Mouse (Mus musculus): ENCODE results near the gene Gm26920. TPM values are rescaled to one million over a fixed set of nuclear protein-coding genes. Genes with fewer than 3 reads are reported as not detected.

Gene Gm26920
- total RNA-seq, 2 experiments from 2014 or later: not detected

DNA sequence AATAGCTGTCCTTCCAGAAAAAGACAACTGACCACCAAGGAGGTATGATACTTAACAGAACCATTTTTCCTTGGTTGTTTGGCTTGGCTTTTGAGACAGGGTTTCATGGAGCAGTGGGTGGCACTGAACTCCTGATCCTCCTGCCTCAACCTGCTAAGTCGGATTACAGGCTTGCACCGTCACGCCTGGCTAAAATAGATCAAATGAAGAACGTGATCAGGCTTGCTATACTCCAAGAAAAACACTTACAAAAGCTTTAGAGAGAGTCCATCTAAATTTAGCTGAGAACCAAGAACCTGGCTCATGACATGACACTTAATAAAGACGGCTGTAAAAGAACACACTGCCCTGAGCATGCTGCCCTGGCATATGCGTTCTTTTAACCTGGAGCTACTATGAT is 29.9 kb downstream of the Gm26920 start:
- no peak for ATAC-seq (ENCODE audit: poor library complexity, severe bottlenecking)

DNA sequence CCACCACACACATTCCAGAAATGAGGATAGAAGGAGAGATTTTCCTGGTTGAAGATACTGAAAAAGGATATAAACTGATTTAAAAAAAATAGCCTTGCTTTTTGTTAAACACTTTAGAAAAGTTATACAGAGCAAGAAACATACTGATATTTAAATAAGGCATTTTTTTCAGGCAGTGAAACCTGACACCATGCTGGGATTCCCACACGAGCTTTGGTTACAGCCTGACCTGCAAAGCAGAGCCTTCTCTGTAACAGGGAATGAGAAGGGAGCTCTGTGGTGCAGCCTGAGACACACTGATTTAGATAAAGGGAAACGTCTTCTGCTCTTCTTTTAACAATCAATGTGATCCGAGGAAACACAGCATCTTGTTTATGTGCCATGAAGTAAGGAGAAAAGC is 36.6 kb downstream of the Gm26920 start:
- no peak for ATAC-seq (ENCODE audit: poor library complexity, severe bottlenecking)

DNA sequence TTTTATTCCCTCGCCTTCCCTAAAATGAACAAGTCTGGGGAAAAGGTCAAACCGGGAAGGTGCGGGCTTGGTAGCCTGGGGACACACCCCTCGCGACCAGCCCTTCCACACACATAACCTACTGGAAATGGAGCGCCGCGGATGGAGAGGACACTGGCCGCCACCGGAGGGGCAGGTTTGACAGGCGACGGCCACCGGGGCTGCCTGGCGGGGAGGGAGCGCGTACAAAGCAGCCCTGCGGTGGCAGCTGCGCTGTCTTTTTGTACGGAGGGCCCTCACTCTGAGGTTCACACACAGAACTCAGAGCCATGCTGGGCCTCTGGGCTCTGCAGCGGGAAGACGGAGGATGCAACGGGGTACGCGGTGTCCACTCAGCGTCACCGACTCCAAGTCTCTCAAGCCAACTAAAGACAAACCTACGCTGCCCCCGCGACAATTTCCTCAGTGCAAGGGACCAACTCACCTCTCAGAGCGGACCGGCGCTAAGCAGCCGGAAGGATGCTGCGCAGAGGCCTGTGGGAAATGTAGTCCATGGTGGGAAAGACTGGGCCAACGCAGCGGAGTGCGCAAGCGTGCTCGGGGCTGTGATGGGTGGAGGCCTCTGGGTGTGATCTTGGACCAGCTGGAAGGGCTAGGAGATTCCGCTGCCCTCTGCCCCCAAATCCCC is 39.2 kb downstream of the Gm26920 start, which contains the start of gene Zfp14:
Gene Zfp14, minus strand, starts transcription at position 499 of the 667 bp plus-strand sequence.
- ATAC-seq (ENCODE audit: poor library complexity, severe bottlenecking): peak; percentile 100

DNA sequence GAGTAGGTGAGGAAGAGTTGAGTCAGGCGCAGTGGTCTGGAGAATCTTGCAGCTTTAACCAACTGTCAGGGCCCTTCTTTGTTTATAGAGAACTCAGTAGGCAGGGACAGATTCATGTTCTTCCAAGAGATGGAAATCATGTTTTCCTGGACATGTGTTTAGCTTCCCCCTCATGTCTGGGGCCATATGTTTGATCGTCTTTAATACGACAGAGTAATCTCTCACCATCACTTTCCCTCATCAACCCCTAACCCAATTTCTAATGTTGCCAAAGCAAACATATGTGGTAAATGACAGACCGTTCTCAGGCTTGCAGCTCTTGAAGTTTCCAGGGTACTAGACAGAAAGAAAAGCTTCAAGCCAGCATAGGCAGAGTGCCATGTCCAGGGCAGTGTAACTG is 42.1 kb downstream of the Gm26920 start:
- ATAC-seq (ENCODE audit: poor library complexity, severe bottlenecking): no peak

DNA sequence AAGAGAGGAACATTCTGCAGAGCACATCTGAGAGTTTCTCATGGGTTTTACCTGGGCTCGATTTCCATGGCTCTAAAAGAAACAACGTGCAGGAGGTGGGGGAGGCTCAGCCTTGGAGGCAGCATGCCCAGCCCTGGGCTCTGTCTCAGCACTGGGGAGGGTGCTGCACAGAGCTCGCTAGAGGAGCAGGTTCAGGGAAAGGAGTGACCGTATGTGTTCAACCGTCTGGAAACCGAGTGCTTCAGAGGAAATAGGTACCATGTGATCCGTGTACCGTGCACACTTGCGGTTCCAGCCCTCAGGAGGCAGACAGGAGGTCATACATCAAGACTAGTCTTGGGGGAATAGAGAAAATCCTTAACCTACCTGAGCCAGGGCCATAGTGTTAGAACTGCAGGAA is 45.9 kb downstream of the Gm26920 start:
- ATAC-seq (ENCODE audit: poor library complexity, severe bottlenecking): no peak

DNA sequence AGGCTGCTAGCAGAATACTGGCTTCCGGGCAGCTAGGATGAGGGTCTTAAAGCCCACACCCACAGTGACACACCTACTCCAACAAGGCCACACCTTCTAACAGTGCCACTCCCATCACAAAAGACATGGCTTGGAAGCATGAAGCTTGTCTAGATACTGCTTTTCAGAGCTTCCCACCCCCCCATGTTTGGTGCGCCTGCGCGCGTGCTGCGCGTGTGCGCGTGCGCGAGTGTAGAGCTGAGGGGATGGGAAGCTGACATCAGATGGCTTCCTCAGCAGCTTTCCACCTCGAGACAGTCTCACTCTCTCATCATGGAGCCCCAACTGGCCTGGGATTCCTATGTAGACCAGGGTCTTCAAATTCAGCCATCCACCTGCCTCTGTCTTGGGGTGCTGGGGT is 55.9 kb downstream of the Gm26920 start:
- ATAC-seq (ENCODE audit: poor library complexity, severe bottlenecking): no peak

DNA sequence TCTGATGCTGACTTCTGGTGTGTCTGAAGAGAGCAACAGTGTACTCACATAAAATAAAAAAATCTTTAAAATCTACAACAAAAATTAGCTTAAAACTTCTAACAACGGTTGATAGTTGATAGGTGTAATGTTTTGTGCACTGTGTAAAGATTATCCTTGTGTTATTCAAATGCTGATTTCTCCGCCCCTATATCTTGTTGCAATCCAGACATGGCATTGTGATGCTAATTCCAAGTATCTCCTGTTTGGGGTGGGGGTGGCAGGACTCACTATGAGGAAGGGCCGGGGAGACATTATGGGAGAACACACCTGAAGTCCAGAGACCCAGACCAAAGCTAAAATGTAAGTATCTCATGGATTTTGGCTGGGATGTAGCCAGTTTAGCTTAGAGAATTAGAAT is 58.8 kb downstream of the Gm26920 start:
- no peak for ATAC-seq (ENCODE audit: poor library complexity, severe bottlenecking)

DNA sequence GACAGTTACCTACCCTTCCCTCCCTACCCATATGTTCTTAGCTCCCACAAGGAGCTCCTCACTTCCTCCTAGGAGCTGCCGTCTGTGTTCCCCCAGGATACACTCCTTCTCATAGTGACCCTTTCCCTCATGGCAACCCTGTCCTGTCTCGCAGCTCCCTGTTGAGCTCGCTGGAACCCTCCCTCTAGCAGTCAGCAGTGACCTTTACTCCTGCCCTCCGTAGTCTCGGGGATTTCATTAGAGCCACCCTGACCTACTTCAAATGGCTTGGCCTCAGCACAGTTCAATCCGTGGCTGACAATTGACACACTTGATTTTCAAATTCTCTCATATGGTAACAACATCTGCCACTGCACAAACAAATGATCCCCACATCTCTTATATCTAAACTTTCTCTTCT is 59.5 kb downstream of the Gm26920 start:
- no peak for ATAC-seq (ENCODE audit: poor library complexity, severe bottlenecking)

DNA sequence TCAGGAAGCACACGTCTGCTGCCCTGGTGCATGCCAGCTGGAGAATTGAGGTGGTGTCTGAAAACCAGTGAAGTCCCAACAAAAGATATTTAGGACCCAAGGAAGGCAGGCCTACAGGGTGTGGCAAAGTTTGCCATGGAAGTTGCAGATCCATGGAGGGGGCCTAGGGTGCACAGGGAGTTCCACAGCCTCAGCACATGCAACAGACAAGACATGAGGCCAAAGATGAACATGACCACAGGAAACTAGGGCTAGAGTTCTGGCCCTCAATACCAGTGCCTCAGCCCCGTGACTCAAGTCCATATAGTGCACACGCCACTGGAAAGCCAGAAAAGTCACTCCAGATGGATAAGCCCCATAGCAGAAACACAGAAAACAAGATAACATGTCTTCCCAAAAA is 61.6 kb downstream of the Gm26920 start:
- ATAC-seq (ENCODE audit: poor library complexity, severe bottlenecking): no peak

DNA sequence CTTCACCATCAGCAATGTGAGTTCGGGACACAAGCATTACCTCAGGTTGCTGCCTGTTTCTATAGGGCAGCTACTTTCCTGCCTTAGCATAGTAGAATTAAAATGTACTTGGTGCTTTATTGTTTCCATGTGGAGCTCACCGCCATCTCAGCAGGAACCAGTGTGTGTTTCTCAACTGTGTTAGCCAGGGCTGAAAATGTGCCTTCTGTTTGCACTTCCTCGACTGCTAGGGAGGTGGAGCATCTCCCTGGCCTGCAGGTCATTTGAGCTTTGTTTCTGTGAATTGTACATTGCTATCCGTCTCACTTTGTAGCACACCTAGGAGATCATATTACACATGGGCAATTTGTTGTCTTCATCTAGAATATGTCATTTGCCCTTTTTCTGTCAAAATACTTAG is 62.9 kb downstream of the Gm26920 start:
- ATAC-seq (ENCODE audit: poor library complexity, severe bottlenecking): no peak

DNA sequence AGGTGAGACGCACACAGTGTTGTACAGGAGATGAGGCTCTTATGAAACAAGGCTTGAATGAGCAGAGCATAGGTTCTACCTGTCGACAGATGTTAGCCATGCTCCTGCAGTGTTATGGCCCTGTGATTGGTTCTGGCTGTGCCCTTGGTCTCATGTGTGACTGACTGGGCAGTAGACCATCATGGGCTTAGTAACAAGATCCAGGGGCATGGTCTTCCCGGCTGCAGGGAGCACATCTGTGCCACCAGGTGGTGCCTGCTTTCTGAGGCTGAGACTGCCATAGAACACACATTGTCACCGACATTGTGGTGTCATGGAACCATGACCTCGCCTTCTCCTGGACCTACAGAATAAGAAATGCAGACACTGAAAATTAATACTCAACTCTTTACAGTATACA is 64.9 kb downstream of the Gm26920 start:
- no peak for ATAC-seq (ENCODE audit: poor library complexity, severe bottlenecking)

DNA sequence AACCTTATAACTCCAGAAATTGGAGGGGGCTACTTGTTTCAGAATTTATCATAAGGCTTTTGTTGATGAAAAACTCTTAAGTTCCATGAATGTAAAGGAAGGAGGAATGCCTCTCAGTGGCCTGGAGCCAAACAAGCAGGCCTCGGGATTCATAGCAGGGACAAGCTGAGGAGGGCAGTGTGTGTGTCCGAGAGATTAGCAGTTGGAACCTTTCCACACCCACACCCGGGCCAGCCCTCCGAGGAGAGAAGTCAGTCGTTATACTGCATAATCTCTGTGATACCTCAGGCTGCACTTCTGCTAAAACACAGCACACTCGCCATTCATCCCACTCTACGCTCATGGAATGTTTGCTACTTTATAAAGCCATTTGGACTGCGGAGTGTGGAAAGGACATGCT is 66.4 kb downstream of the Gm26920 start:
- no peak for ATAC-seq (ENCODE audit: poor library complexity, severe bottlenecking)

DNA sequence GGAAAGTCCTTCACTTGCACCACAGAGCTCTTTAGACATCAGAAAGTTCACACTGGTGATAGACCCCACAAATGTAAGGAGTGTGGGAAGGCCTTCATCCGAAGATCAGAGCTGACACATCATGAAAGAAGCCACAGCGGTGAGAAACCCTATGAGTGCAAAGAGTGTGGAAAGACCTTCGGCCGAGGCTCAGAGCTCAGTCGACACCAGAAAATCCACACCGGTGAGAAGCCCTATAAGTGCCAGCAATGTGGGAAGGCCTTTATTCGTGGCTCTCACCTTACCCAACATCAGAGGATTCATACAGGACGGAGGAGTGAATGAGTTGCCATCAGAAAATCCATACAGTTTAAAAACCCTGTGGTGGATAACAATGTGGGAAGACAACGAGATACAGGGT is 66.9 kb downstream of the Gm26920 start:
- no peak for ATAC-seq (ENCODE audit: poor library complexity, severe bottlenecking)

DNA sequence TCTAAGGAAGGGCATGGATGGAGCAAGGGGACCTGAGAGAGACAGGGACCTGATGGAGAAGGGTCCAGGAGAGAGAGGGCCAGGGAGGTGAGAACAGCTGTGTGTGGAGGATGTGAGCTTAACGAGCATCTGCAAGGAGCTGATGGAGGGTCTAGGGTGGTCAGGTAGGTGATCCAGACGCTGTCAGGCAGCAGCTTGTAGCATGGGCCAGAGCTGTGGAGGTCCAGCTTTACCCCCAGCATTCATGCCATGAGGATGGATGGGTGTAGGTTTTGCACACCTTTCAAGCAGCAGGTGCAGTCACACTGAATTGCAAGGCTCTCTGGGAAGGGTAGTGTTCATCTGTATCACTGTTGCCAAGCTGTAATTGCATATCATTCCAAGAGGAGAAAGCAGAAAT is 70.7 kb downstream of the Gm26920 start:
- no peak for ATAC-seq (ENCODE audit: poor library complexity, severe bottlenecking)

DNA sequence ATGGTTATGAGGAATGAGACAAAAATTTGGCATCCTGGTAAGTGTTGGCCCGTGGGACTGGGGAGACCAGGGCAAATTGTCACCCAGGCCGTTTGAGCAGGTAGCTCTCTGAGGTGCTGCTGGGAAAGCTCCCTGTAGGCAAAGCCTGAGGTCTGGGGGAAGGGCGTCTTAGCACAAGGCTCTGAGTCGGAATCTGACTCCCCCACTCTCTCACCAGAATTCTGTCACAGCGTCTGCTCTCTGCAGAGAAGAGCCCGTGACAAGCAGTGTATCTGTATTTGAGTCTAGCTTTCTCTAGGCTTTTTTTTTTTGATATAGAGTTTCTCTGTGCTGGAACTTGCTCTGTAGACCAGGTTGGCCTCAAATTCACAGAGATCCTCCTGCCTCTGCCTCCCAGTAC is 73.0 kb downstream of the Gm26920 start:
- ATAC-seq (ENCODE audit: poor library complexity, severe bottlenecking): no peak

DNA sequence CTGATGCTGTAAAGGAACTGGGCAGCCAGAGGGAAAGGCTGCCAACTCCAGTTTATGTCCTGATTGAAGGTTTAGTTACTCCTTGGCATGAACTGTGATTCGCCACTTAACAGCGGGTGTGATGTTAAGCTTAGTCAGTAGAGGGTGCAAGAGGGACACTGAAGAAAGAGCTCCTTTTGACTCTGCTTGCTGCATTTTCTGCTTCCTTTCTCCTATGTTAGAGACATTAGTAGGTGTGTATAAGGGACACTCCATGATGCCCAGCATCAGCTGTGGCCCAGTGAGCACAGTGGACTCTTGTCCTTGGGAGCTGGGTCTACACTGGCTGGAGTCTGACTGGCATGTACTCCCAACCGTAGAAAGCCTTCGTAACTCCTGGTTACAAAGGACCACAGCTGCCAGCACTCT is 77.2 kb downstream of the Gm26920 start:
- 0 out of 2 replicates have a peak, but pooled peaks have one; percentile 35 for ATAC-seq (ENCODE audit: poor library complexity, severe bottlenecking)

DNA sequence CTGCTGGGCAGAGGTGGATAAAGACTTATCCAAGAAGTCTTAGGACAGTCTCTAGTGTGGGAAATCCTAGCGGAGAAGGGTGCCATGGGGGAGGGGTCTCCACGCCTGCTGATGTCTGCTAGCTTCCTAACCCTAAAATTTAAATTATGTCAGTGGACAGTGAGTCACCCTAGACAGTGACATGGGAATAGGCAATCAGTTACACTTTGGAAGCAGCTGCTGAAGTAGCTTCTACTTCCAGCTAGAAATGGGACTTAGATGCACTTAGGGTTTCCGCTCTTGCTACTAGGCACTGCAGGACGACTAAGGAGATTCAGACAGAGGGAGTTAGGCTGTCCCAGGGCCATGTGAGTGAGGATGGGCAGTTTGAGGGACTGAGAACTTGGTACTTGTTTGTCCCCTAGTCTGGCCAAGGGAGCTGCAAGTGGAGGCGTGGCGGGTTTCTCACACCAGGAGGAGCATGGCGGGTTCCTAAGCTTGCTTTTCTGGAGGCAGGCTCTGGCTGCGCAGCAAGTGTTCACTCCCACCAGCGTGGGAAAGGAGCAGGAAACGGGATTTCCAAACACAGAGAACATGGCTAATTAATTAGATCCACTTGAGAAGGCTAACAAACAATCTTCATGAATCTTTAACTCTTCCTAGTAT is 79.5 kb downstream of the Gm26920 start:
- ATAC-seq (ENCODE audit: poor library complexity, severe bottlenecking): no peak

DNA sequence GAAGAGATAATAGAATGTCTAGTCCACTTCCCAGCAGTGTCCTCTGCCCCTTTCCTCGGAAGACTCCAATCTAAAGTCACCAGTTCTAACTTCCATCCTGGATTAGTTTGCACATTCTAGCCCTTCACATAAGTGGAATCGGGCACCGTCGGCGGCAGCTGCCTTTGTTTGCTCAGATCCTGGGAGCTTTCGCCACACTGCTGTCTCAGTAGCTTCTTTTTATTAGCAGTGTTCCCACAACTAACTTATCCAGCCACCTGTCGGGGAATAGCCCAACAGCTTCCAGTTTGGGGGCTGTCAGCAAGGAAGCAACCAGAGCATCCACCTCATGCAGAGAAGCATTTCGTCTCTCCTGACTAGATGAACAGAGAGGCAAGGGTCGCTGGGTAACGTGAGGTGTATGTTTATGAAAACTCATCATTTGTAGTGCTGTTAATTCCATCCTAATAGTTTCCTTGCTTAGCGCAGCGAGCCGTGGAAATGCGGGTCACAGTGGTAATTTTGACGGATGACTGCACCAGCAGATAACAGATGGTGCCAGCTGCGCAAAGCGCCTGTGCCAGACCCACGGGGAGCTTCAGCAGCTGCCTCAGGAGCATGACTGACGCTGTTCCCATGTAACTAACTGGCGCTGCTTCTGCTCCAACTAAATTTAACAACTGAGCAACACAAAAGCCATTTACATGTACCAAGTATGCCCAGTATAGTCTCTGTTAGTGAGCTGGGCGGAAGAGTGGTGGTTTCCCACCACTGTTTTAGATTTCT is 80.7 kb downstream of the Gm26920 start:
- no peak for ATAC-seq (ENCODE audit: poor library complexity, severe bottlenecking)

DNA sequence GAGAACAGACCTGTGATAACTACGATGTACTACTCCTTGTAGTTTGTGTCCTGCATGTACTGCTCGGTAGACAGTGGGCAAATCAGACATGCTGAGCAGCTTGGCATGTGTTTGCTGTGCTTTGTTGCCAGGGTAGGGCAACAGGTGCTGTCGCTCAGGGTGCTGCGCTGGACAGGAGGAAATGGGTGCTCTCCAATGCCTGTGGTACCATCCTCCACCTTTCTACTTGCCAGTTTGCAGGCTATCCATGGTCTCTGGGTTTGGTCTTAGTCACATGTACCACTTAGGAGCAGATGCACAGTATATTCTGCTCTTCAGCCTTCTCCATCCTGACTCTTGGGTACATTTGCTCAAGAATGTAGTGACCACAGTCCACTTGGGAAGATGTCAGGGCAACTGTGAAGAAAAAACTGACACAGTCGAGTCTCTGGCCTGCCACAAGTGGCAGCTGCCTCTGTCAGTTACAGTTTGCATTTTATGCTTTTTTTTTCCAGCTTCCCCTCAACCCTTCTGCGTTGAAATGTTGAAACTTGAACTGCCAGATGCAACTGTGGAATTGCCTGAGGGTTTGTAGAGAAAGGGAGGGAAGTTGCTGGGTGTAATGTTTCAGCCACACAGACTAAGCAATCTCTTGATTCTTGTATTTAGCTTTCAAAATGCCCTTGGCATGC is 82.1 kb downstream of the Gm26920 start:
- 0 out of 2 replicates have a peak, but pooled peaks have one; percentile 5 for ATAC-seq (ENCODE audit: poor library complexity, severe bottlenecking)

DNA sequence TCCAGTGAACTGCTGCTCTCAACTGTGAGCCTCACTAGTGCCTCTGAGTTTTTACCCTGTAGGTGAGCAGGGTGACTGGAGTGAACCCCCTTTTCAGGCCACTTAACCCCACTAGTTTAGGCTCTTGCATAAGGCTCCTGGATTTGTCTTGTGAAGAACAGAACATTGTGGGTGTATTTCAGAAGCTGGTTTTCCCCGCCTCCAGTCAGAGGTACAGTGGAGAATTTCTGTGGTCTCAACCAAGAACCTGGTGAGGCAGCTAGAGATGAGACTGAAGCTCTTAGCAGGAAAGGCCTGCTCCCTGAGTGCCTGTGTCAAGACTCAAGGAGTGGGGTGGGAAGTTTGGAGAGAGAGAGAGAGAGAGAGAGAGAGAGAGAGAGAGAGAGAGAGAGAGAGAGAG is 82.6 kb downstream of the Gm26920 start:
- no peak for ATAC-seq (ENCODE audit: poor library complexity, severe bottlenecking)
